ENCODE assay signal across 9 mouse cellular contexts in the genomic region with DNA sequence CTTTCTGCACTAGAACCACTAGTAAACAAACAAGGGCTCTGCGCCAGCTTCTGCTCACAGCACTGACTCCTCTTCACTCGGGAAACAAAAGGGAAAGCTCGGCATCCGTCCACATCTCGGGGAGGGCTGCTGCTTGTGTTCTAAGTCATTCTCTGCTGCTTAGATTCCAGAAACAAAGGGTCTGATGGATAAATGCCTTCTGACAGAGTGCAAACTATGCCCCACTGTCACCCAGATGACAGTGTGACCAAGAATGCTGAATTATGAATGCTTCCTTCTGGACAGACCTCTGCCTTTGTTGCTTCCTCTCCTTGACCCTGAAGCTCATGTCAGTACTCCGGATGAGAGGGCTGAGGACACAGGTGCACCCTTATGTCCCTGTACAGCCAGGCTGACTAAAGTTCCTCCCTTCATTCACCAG.
A peak's percentile ranks its signal among the peaks of the same experiment; 100 is the strongest.
DNase-seq lines count a peak whose midpoint lies in the region; ATAC-seq lines count a peak whose summit lies in the region.
"Had no signal": no experiment of that assay in that cellular context is flagged by ENCODE, and none has a peak within 500 bp of the region (broad histone marks: within the 10 kb centered on the region; RNA-seq: fewer than 3 reads in every experiment).

No protein-coding gene starts in this region.

- H3K9ac ChIP-seq in neural tube, embryonic 12.5 days, result no peak overlapping the region
- peak overlapping the region; percentile 31; the same call in 1 of the 2 replicates for H3K9ac ChIP-seq in hindbrain, embryonic 16.5 days (ENCODE audit: low read depth, low read length)
- H3K9ac ChIP-seq: neural tube, embryonic 13.5 days had no signal

- peaks cover 4% of the 10 kb centered on the region; the same call in 1 of the 2 replicates for H3K4me1 ChIP-seq in neural tube, embryonic 12.5 days
- peaks cover 4% of the 10 kb centered on the region for H3K4me1 ChIP-seq in hindbrain, embryonic 16.5 days (ENCODE audit: control insufficient read depth, insufficient read depth, low read depth, low read length)
- no peaks in the 10 kb centered on the region for H3K4me1 ChIP-seq in limb, embryonic 10.5 days

- WGBS in neural tube, embryonic 12.5 days, result 33% methylated on average over 6 of the region's 6 CpGs
- whole genome bisulfite sequencing in hindbrain, embryonic 16.5 days, result 21% methylated on average over 6 of the region's 6 CpGs
- 92% methylated on average over 6 of the region's 6 CpGs for WGBS in limb, embryonic 10.5 days

- H3K36me3 ChIP-seq in neural tube, embryonic 12.5 days, result no peaks in the 10 kb centered on the region
- H3K36me3 ChIP-seq in hindbrain, embryonic 16.5 days (ENCODE audit: control insufficient read depth, insufficient read depth, low read length), result no peaks in the 10 kb centered on the region
- H3K36me3 ChIP-seq in limb, embryonic 10.5 days, result no peaks in the 10 kb centered on the region
- H3K36me3 ChIP-seq: neural tube, embryonic 13.5 days had no signal

- no peaks in the 10 kb centered on the region for H3K27me3 ChIP-seq in neural tube, embryonic 12.5 days (replicated peaks)
- no peaks in the 10 kb centered on the region for H3K27me3 ChIP-seq in hindbrain, embryonic 16.5 days (replicated peaks; ENCODE audit: control insufficient read depth, insufficient read depth, low read length)
- H3K27me3 ChIP-seq in limb, embryonic 10.5 days (ENCODE audit: low read depth, poor library complexity, severe bottlenecking), result no peaks in the 10 kb centered on the region
- H3K27me3 ChIP-seq: neural tube, embryonic 13.5 days had no signal

- no peak for DNase-seq in neural tube, embryonic 10.5 days (ENCODE audit: extremely low spot score, low spot score)
- DNase-seq in cerebellum, adult 8-10 months, result peak; percentile 76
- DNase-seq in left cerebral cortex, postnatal 4 days, result peak; percentile 83
- DNase-seq in MN1 (ENCODE audit: low spot score), result no peak
- no peak for DNase-seq in urinary bladder, postnatal 4 days (ENCODE audit: low spot score in 2 of 2)
- no peak for DNase-seq in limb, embryonic 10.5 days (ENCODE audit: low spot score)

- no peak overlapping the region; the same call in 1 of the 2 replicates for H3K4me2 ChIP-seq in neural tube, embryonic 12.5 days (replicated peaks)
- H3K4me2 ChIP-seq in hindbrain, embryonic 16.5 days (ENCODE audit: low read length), result peak overlapping the region; percentile 23; the same call in 1 of the 2 replicates
- H3K4me2 ChIP-seq: neural tube, embryonic 13.5 days had no signal

- intact Hi-C loops in left cerebral cortex, postnatal 4 days (cut with DNase I), result no loop called here

- 0 out of 2 replicates have a peak, but pooled peaks have one; percentile 37 for ATAC-seq in neural tube, embryonic 12.5 days (ENCODE audit: low FRiP score, low read depth)
- ATAC-seq in hindbrain, embryonic 16.5 days, result peak; percentile 88

- H3K9me3 ChIP-seq in neural tube, embryonic 12.5 days, result no peaks in the 10 kb centered on the region
- no peaks in the 10 kb centered on the region for H3K9me3 ChIP-seq in hindbrain, embryonic 16.5 days (ENCODE audit: control insufficient read depth, low read length)
- no peaks in the 10 kb centered on the region for H3K9me3 ChIP-seq in limb, embryonic 10.5 days (replicated peaks)
- H3K9me3 ChIP-seq: neural tube, embryonic 13.5 days had no signal

- H3K27ac ChIP-seq in neural tube, embryonic 12.5 days, result no peak overlapping the region
- 0 out of 2 replicates have a peak overlapping the region, but pooled peaks have one; percentile 31 for H3K27ac ChIP-seq in hindbrain, embryonic 16.5 days (ENCODE audit: low read depth, low read length)
- H3K27ac ChIP-seq in limb, embryonic 10.5 days, result no peak overlapping the region
- H3K27ac ChIP-seq: neural tube, embryonic 13.5 days had no signal

- H3K4me3 ChIP-seq in neural tube, embryonic 12.5 days, result no peak overlapping the region
- no peak overlapping the region for H3K4me3 ChIP-seq in hindbrain, embryonic 16.5 days (ENCODE audit: low read length)
- H3K4me3 ChIP-seq in limb, embryonic 10.5 days, result no peak overlapping the region
- H3K4me3 ChIP-seq: neural tube, embryonic 13.5 days had no signal

Comparison
In these comparisons a context has a peak if more than half of its experiments do, and no peak if none do; other contexts are left out.
1. DNase-seq: peak in cerebellum, adult 8-10 months (single experiment) and left cerebral cortex, postnatal 4 days (single experiment); none in neural tube, embryonic 10.5 days (single experiment), MN1 (single experiment), urinary bladder, postnatal 4 days (0 of 2) and limb, embryonic 10.5 days (single experiment).